Mouse (Mus musculus): ENCODE results near the gene Sarnp. TPM values are rescaled to one million over a fixed set of nuclear protein-coding genes. Genes with fewer than 3 reads are reported as not detected.

The Sarnp gene
- total RNA-seq, 2 experiments from 2014 or later: 93.5 to 106 TPM

Other genes with a start within 250 kb of the Sarnp start
- 0.63 TPM in 1 of 2 replicates, not detected in the other for gene Erbb3, start 227.7 kb upstream of the Sarnp start, total RNA-seq (2015; ENCODE audit: low replicate concordance)
- 0.09 TPM in 1 of 2 replicates, not detected in the other for gene Erbb3, start 227.7 kb upstream of the Sarnp start, total RNA-seq (2017; ENCODE audit: low replicate concordance)
- gene Rps26, start 190.6 kb upstream of the Sarnp start, total RNA-seq (2015; ENCODE audit: low replicate concordance): 345 and 426 TPM in 2 replicates
- 114 and 205 TPM in 2 replicates for gene Rps26, start 190.6 kb upstream of the Sarnp start, total RNA-seq (2017; ENCODE audit: low replicate concordance)
- not detected in 2 replicates for gene Ikzf4, start 171.3 kb upstream of the Sarnp start, total RNA-seq (2015; ENCODE audit: low replicate concordance)
- gene Ikzf4, start 171.3 kb upstream of the Sarnp start, total RNA-seq (2017; ENCODE audit: low replicate concordance): 0.09 TPM in 1 of 2 replicates, not detected in the other
- 3.1 and 7.5 TPM in 2 replicates for gene Suox, start 143.3 kb upstream of the Sarnp start, total RNA-seq (2015; ENCODE audit: low replicate concordance)
- gene Suox, start 143.3 kb upstream of the Sarnp start, total RNA-seq (2017; ENCODE audit: low replicate concordance): 8.4 and 11.3 TPM in 2 replicates
- 26.9 and 42.2 TPM in 2 replicates for gene Rab5b, start 121.1 kb upstream of the Sarnp start, total RNA-seq (2015; ENCODE audit: low replicate concordance)
- gene Rab5b, start 121.1 kb upstream of the Sarnp start, total RNA-seq (2017; ENCODE audit: low replicate concordance): 64.8 and 71.7 TPM in 2 replicates
- not detected in 2 replicates for gene Pmel, start 113.1 kb upstream of the Sarnp start, total RNA-seq (2015; ENCODE audit: low replicate concordance)
- gene Pmel, start 113.1 kb upstream of the Sarnp start, total RNA-seq (2017; ENCODE audit: low replicate concordance): not detected in 2 replicates
- gene Cdk2, start 112.3 kb upstream of the Sarnp start, total RNA-seq (2015; ENCODE audit: low replicate concordance): 29.8 and 37.2 TPM in 2 replicates
- 21.0 and 34.3 TPM in 2 replicates for gene Cdk2, start 112.3 kb upstream of the Sarnp start, total RNA-seq (2017; ENCODE audit: low replicate concordance)
- 8.2 and 13.4 TPM in 2 replicates for gene Dgka, start 72.5 kb upstream of the Sarnp start, total RNA-seq (2015; ENCODE audit: low replicate concordance)
- 2.9 and 4.7 TPM in 2 replicates for gene Dgka, start 72.5 kb upstream of the Sarnp start, total RNA-seq (2017; ENCODE audit: low replicate concordance)
- gene Pym1, start 69.4 kb upstream of the Sarnp start, total RNA-seq (2015; ENCODE audit: low replicate concordance): 2.5 and 17.5 TPM in 2 replicates
- 9.1 and 12.4 TPM in 2 replicates for gene Pym1, start 69.4 kb upstream of the Sarnp start, total RNA-seq (2017; ENCODE audit: low replicate concordance)
- 0.38 TPM in 1 of 2 replicates, not detected in the other for gene Mmp19, start 26.4 kb upstream of the Sarnp start, total RNA-seq (2015; ENCODE audit: low replicate concordance)
- 0.85 and 1.5 TPM in 2 replicates for gene Mmp19, start 26.4 kb upstream of the Sarnp start, total RNA-seq (2017; ENCODE audit: low replicate concordance)
- gene Dnajc14, start 13.3 kb upstream of the Sarnp start, total RNA-seq (2015; ENCODE audit: low replicate concordance): 16.5 and 17.6 TPM in 2 replicates
- 9.5 and 9.6 TPM in 2 replicates for gene Dnajc14, start 13.3 kb upstream of the Sarnp start, total RNA-seq (2017; ENCODE audit: low replicate concordance)
- 0.19 and 1.7 TPM in 2 replicates for gene Tmem198b, start 13.0 kb upstream of the Sarnp start, total RNA-seq (2015; ENCODE audit: low replicate concordance)
- 0.42 and 3.7 TPM in 2 replicates for gene Tmem198b, start 13.0 kb upstream of the Sarnp start, total RNA-seq (2017; ENCODE audit: low replicate concordance)
- 5.4 and 18.8 TPM in 2 replicates for gene Ormdl2, start 4.3 kb downstream of the Sarnp start, total RNA-seq (2015; ENCODE audit: low replicate concordance)
- 13.0 and 28.2 TPM in 2 replicates for gene Ormdl2, start 4.3 kb downstream of the Sarnp start, total RNA-seq (2017; ENCODE audit: low replicate concordance)
- not detected in 2 replicates for gene Gdf11, start 74.4 kb downstream of the Sarnp start, total RNA-seq (2015; ENCODE audit: low replicate concordance)
- not detected in 2 replicates for gene Gdf11, start 74.4 kb downstream of the Sarnp start, total RNA-seq (2017; ENCODE audit: low replicate concordance)
- gene Cd63, start 83.7 kb downstream of the Sarnp start, total RNA-seq (2015; ENCODE audit: low replicate concordance): 90.9 and 115 TPM in 2 replicates
- gene Cd63, start 83.7 kb downstream of the Sarnp start, total RNA-seq (2017; ENCODE audit: low replicate concordance): 27.2 and 35.5 TPM in 2 replicates
- 5.0 TPM in 1 of 2 replicates, not detected in the other for gene Rdh5, start 105.6 kb downstream of the Sarnp start, total RNA-seq (2015; ENCODE audit: low replicate concordance)
- gene Rdh5, start 105.6 kb downstream of the Sarnp start, total RNA-seq (2017; ENCODE audit: low replicate concordance): 1.1 TPM in 1 of 2 replicates, not detected in the other
- gene Bloc1s1, start 106.7 kb downstream of the Sarnp start, total RNA-seq (2015; ENCODE audit: low replicate concordance): 25.4 and 37.0 TPM in 2 replicates
- gene Bloc1s1, start 106.7 kb downstream of the Sarnp start, total RNA-seq (2017; ENCODE audit: low replicate concordance): 22.7 and 24.7 TPM in 2 replicates
- not detected in 2 replicates for gene Itga7, start 116.5 kb downstream of the Sarnp start, total RNA-seq (2015; ENCODE audit: low replicate concordance)
- not detected in 2 replicates for gene Itga7, start 116.5 kb downstream of the Sarnp start, total RNA-seq (2017; ENCODE audit: low replicate concordance)
- gene Mettl7b, start 143.7 kb downstream of the Sarnp start, total RNA-seq (2015; ENCODE audit: low replicate concordance): not detected in 2 replicates
- gene Mettl7b, start 143.7 kb downstream of the Sarnp start, total RNA-seq (2017; ENCODE audit: low replicate concordance): not detected in 2 replicates
- gene Olfr9, start 172.1 kb downstream of the Sarnp start, total RNA-seq (2015; ENCODE audit: low replicate concordance): not detected in 2 replicates
- gene Olfr9, start 172.1 kb downstream of the Sarnp start, total RNA-seq (2017; ENCODE audit: low replicate concordance): not detected in 2 replicates
- not detected in 2 replicates for gene Olfr763, start 193.5 kb downstream of the Sarnp start, total RNA-seq (2015; ENCODE audit: low replicate concordance)
- not detected in 2 replicates for gene Olfr763, start 193.5 kb downstream of the Sarnp start, total RNA-seq (2017; ENCODE audit: low replicate concordance)
- not detected in 2 replicates for gene Olfr764-ps1, start 222.6 kb downstream of the Sarnp start, total RNA-seq (2015; ENCODE audit: low replicate concordance)
- gene Olfr764-ps1, start 222.6 kb downstream of the Sarnp start, total RNA-seq (2017; ENCODE audit: low replicate concordance): not detected in 2 replicates
- gene Olfr765, start 232.7 kb downstream of the Sarnp start, total RNA-seq (2015; ENCODE audit: low replicate concordance): not detected in 2 replicates
- gene Olfr765, start 232.7 kb downstream of the Sarnp start, total RNA-seq (2017; ENCODE audit: low replicate concordance): not detected in 2 replicates